Mouse (Mus musculus) liver, embryonic 14.5 days (tissue): ENCODE results near the gene Olah. TPM values are rescaled to one million over a fixed set of nuclear protein-coding genes. Genes with fewer than 3 reads are reported as not detected.

Experiments used
- ATAC-seq: fragments of 200-750 bp; cut with Nextera tagmentation; 2 replicates; pipeline ENCODE4 v1.8.0; 2017; ENCODE audit warnings: moderate number of reproducible peaks, mild to moderate bottlenecking, moderate library complexity; ENCODE audit not compliant: insufficient read depth
- DNase-seq, 3 experiments: peaks; one replicate each; pipeline ENCODE4 v3.0.0-alpha.2; 2012 to 2013; ENCODE audit warnings: low read depth in 3 of 3, low spot score in 3 of 3
- H3K27ac ChIP-seq: fragments of 300-500 bp; sonication (generic); 2 replicates; pipeline ENCODE4 v1.5.1; 2014; ENCODE audit warnings: moderate library complexity, mild to moderate bottlenecking, control low read depth, inconsistent platforms
- H3K27me3 ChIP-seq: fragments of 300-500 bp; sonication (generic); 2 replicates; pipeline ENCODE4 v1.6.1; 2014; ENCODE audit warnings: mild to moderate bottlenecking, low read length, moderate library complexity; ENCODE audit not compliant: control insufficient read depth, insufficient read depth
- H3K36me3 ChIP-seq: fragments of 300-500 bp; sonication (generic); replicated peaks from 2 replicates; pipeline ENCODE4 v1.6.1; 2014; ENCODE audit warnings: low read depth; ENCODE audit not compliant: control insufficient read depth, insufficient read depth
- H3K4me1 ChIP-seq, 2 experiments: fragments of 200-500 bp in 1 of 2; fragments of 300-500 bp in 1 of 2; sonication (generic) in 1 of 2; replicated peaks; 2 replicates each; pipeline ENCODE4 v1.6.1; 2012 to 2014; ENCODE audit warnings: antibody characterized with exemption in 1 of 2, inconsistent platforms in 1 of 2, low read length in 1 of 2; ENCODE audit not compliant: control insufficient read depth in 2 of 2, insufficient read depth in 2 of 2
- H3K4me2 ChIP-seq: fragments of 300-500 bp; sonication (generic); 2 replicates; pipeline ENCODE4 v1.6.1; 2014; ENCODE audit warnings: low read depth, mild to moderate bottlenecking, control low read depth, moderate library complexity
- H3K4me3 ChIP-seq, 2 experiments: fragments of 200-500 bp in 1 of 2; fragments of 300-500 bp in 1 of 2; sonication (generic) in 1 of 2; 2 replicates each; pipeline ENCODE4 v1.5.1; 2012 to 2014; ENCODE audit warnings: low read depth in 2 of 2, low read length in 2 of 2, mild to moderate bottlenecking in 2 of 2, control low read depth in 1 of 2, inconsistent platforms in 1 of 2, moderate library complexity in 1 of 2; ENCODE audit not compliant: insufficient read depth in 1 of 2
- H3K9ac ChIP-seq: fragments of 300-500 bp; sonication (generic); replicated peaks from 2 replicates; pipeline ENCODE4 v1.6.1; 2014; ENCODE audit warnings: mild to moderate bottlenecking, control low read depth, moderate library complexity
- H3K9me3 ChIP-seq: fragments of 300-500 bp; sonication (generic); 2 replicates; pipeline ENCODE4 v1.6.1; 2016; ENCODE audit warnings: low read length, mixed read lengths; ENCODE audit not compliant: control insufficient read depth
- CTCF ChIP-seq: IDR thresholded peaks from 2 replicates; pipeline ENCODE4 v1.5.1; 2016; ENCODE audit warnings: antibody characterized with exemption, low read depth, control low read depth
- EP300 ChIP-seq: IDR thresholded peaks from 2 replicates; pipeline ENCODE4 v1.6.1; 2016; ENCODE audit warnings: antibody characterized with exemption, low read depth
- WGBS: fragments of 180-500 bp; shearing (Covaris S2); extraction: QIAGEN DNeasy Blood & Tissue Kit; methylation state at CpG from one replicate; pipeline ENCODE4 v1.1.7; 2014; ENCODE audit not compliant: insufficient replicate concordance; 5-methylcytosine and 5-hydroxymethylcytosine counted together
- polyA plus RNA-seq, 2 experiments: library from polyadenylated mRNA; depleted of rRNA in 1 of 2; stranded (reverse) in 1 of 2; unstranded in 1 of 2; fragments of >200 nt; fragmentation: Nextera tagmentation in 1 of 2; extraction: Ambion mirVana in 1 of 2; gene quantifications; 2 replicates each; pipeline versions ENCODE4 v1.2.1 to v1.2.3; 2012 to 2014

The Olah gene
- polyA plus RNA-seq, 2 experiments = not detected

DNA sequence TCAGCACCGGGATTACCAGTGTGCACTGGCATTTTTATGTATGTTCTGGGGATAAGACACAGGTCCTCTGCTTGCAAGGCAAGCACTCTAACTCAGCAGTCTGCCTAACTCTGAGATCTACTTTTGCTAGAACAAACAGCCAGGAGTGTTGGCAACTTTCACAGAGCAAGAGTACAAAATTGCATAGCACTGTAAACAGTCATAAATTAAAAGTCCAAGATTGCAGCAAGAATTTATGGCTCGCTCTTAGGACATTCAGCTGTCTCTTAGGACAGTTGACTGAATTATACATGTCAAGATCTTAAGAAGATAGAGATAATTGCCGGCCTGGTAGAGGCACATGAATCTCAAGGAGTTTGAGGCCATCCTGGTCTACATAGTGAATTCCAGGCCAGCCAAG is 40.7 kb downstream of the Olah start:
- Histone ChIP-seq H3K4me2 (no peak overlapping the region), H3K9ac (no peak overlapping the region), H3K27ac (no peak overlapping the region), H3K27me3 (no peaks in the 10 kb centered on the region), H3K4me3 (no peak overlapping the region), H3K36me3 (no peaks in the 10 kb centered on the region), H3K4me1 (no peaks in the 10 kb centered on the region), H3K9me3 (no peaks in the 10 kb centered on the region)
- WGBS = 51% methylated on average over 3 of the region's 3 CpGs
- TF ChIP-seq CTCF (no peak), EP300 (no peak)
- DNase-seq (no peak), ATAC-seq (no peak)

DNA sequence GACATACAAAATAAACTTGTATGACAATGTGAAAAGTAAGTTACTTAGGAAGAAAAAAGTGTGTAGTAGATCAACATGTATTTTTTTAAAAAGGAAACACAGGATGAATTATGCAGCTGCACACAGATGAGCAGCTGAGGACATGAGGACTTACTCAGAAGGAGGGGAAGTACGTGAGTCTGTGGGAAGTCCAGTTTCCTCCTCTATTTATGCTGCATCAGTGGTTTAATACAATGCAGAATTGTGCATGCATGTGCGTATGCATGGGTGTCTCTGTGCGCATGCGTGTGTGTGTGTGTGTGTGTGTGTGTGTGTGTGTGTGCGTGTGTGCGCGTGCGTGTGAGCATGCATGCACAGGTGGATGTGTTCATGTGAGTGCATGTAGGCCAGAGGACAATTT is 41.2 kb downstream of the Olah start:
- no peak overlapping the region for H3K9ac ChIP-seq
- no peaks in the 10 kb centered on the region for H3K9me3 ChIP-seq
- ATAC-seq (no peak), DNase-seq (no peak)
- no peak for TF ChIP-seq EP300
- no peak for TF ChIP-seq CTCF
- H3K4me1 ChIP-seq = no peaks in the 10 kb centered on the region
- H3K4me3 ChIP-seq = no peak overlapping the region
- no peak overlapping the region for H3K4me2 ChIP-seq
- WGBS = 76% methylated on average over 8 of the region's 8 CpGs
- H3K27me3 ChIP-seq = no peaks in the 10 kb centered on the region
- no peak overlapping the region for H3K27ac ChIP-seq
- H3K36me3 ChIP-seq = no peaks in the 10 kb centered on the region

DNA sequence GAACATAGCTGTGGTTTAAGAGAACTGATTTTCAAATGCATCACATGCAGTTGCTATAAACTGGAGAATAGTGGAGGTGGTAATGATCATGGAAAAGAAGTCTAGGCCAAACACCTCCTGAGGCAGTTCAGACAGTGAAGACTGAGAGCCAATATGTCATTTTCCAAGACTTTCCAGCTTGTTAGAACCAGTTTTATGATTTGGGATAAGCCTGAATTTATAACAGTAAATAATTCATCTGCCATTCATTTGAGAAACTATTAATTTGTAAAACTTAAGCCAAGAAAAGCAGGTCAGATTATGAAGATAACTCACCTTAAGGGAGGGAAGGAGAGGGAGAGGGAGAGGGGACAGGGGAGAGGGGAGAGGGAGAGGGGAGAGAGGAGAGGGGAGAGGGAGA is 43.9 kb downstream of the Olah start:
- ATAC-seq = no peak
- no peaks in the 10 kb centered on the region for H3K27me3 ChIP-seq
- no peak overlapping the region for H3K4me3 ChIP-seq
- no peaks in the 10 kb centered on the region for H3K36me3 ChIP-seq
- DNase-seq = no peak
- no peak overlapping the region for H3K4me2 ChIP-seq
- H3K9me3 ChIP-seq = no peaks in the 10 kb centered on the region
- H3K27ac ChIP-seq = no peak overlapping the region
- no peaks in the 10 kb centered on the region for H3K4me1 ChIP-seq
- TF ChIP-seq EP300 = no peak
- no peak for TF ChIP-seq CTCF
- no peak overlapping the region for H3K9ac ChIP-seq

DNA sequence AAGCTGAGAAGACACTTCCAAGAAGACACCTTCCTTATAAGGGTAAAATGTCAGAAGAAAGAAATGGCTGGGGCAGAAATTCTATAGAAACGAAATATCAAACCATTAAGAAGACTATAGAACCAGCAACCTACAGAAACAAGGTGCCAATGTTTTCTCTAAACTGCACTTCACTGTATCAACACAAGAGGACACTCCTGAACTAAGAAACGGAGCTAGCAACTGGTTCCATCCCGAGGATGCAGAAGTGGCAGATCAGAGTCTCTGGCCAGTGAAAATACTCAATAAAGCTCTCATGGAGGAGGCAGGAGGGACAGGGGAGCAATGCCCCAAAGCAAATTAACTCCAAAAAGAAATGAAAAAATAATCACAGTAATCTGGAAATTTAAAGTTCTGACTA is 48.1 kb downstream of the Olah start:
- Histone ChIP-seq H3K4me3 (no peak overlapping the region), H3K27me3 (no peaks in the 10 kb centered on the region), H3K4me2 (no peak overlapping the region), H3K9ac (no peak overlapping the region), H3K36me3 (no peaks in the 10 kb centered on the region), H3K27ac (no peak overlapping the region), H3K4me1 (no peaks in the 10 kb centered on the region), H3K9me3 (no peaks in the 10 kb centered on the region)
- WGBS = 9% methylated on average over 3 of the region's 3 CpGs
- DNase-seq = no peak
- TF ChIP-seq EP300 (no peak), CTCF (peak; percentile 50; the same call in 1 of the 2 replicates)
- no peak for ATAC-seq

DNA sequence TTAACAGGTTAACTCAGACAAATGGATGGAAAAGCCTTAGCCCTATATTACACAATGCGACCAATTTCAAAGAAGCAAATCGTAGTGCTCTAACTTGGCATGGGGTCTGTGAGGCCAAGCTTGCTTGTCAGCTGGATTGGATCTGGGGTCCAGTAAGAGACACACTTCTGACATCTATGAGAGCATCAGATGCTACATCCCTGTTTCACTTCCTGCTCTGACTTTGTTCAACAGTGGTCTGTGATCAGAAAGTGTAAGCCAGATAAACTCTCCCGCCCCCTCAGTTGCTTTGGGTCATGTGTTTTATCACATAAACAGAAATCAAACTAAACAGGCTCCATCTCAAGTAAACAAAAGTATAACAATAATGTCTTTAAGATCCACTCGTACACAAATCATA is 48.6 kb downstream of the Olah start:
- no peak overlapping the region for H3K9ac ChIP-seq
- no peak overlapping the region for H3K4me3 ChIP-seq
- H3K27ac ChIP-seq = no peak overlapping the region
- 52% methylated on average over 4 of the region's 4 CpGs for WGBS
- H3K9me3 ChIP-seq = no peaks in the 10 kb centered on the region
- H3K4me1 ChIP-seq = no peaks in the 10 kb centered on the region
- no peak for TF ChIP-seq CTCF
- TF ChIP-seq EP300 = no peak
- no peaks in the 10 kb centered on the region for H3K36me3 ChIP-seq
- DNase-seq (no peak), ATAC-seq (no peak)
- H3K27me3 ChIP-seq = no peaks in the 10 kb centered on the region
- H3K4me2 ChIP-seq = no peak overlapping the region
